Mouse (Mus musculus) spleen, adult 2 months (tissue): ENCODE measurements around the gene Cc2d2b.

Source experiments
- CTCF ChIP-seq: fragments of 200-500 bp; IDR thresholded peaks from 2 replicates; pipeline ENCODE4 v1.5.1; 2011; ENCODE audit warnings: mild to moderate bottlenecking, inconsistent platforms; ENCODE audit not compliant: insufficient read depth, insufficient read length, insufficient replicate concordance; ENCODE audit errors: extremely low read depth
- POLR2A ChIP-seq: fragments of 200-500 bp; IDR thresholded peaks from 2 replicates; pipeline ENCODE4 v1.6.1; 2011; ENCODE audit warnings: low read depth, low read length, inconsistent platforms

DNA sequence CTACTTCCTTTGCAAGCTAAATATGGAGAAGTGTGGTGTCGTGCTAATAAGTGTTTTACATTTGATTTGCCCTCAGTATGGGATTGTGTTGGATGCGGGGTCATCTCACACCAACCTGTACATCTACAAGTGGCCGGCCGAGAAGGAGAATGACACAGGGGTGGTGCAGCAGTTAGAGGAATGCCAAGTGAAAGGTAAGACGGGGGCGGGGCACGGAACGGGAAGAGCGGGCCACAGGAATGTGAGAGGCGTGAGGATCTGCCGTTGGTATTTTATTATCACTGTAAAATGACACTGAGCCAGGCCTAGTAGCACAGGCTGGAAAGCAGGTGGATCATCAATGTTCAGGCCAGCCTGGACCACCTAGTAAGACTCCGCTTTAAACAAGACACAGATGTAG lies 28.2 kb upstream of the Cc2d2b start:
- TF ChIP-seq CTCF (no peak), POLR2A (no peak)
